10 mouse cellular contexts compared by ENCODE assay signal in the genomic region with DNA sequence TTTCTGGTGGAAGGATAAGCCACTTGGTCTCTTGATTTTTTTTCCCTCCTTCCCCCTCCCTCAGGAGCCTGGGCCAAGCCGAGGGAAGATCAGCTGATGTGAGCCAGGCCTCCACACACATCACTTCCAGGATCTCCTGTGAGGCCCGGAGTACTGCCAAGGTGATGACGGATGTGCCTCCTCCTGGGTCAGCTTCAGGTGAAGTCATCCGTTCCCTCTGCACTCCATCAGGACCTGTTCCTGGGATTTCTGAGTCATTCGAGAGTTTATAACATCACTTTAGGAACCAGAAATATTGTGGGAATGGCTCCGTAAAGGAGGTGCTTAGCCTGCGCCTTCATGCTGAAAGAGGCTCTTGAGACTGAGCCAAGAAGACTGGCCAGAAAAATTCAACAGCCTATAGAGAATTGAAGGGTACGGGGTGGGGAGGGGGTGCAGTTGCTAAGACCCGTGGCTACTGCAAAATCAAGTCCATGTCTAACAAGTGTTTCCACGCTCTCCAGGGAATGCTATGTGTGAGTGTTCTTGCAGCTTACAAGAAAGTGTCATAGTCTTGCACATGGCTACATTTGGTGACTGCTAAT. TPM values are rescaled to one million over a fixed set of nuclear protein-coding genes. Genes with fewer than 3 reads are reported as not detected.
DNase-seq lines count a peak whose midpoint lies in the region; ATAC-seq lines count a peak whose summit lies in the region.
"Had no signal": no experiment of that assay in that cellular context is flagged by ENCODE, and none has a peak within 500 bp of the region (broad histone marks: within the 10 kb centered on the region; RNA-seq: fewer than 3 reads in every experiment).

No protein-coding gene starts in this region.

- WGBS in limb, embryonic 15.5 days, result 44% methylated on average over 10 of the region's 10 CpGs
- WGBS in midbrain, embryonic 14.5 days, result 91% methylated on average over 10 of the region's 10 CpGs

- H3K36me3 ChIP-seq in limb, embryonic 15.5 days, result no peaks in the 10 kb centered on the region
- no peaks in the 10 kb centered on the region for H3K36me3 ChIP-seq in midbrain, embryonic 14.5 days (ENCODE audit: control insufficient read depth, insufficient read depth, low read length)
- H3K36me3 ChIP-seq: embryonic facial prominence, embryonic 12.5 days had no signal

- no peak overlapping the region; the same call in 1 of the 2 replicates for H3K27ac ChIP-seq in limb, embryonic 15.5 days
- H3K27ac ChIP-seq in midbrain, embryonic 14.5 days (replicated peaks; ENCODE audit: low read depth, low read length), result no peak overlapping the region
- H3K27ac ChIP-seq: embryonic facial prominence, embryonic 12.5 days; macrophage had no signal

- no peak overlapping the region for H3K4me3 ChIP-seq in limb, embryonic 15.5 days
- H3K4me3 ChIP-seq in midbrain, embryonic 14.5 days (replicated peaks; ENCODE audit: low read depth, low read length), result no peak overlapping the region
- H3K4me3 ChIP-seq: embryonic facial prominence, embryonic 12.5 days had no signal

- DNase-seq in kidney, postnatal 25 days, result peak; percentile 37 to 60
- no peak for DNase-seq in kidney, postnatal 4 days
- DNase-seq in cerebellum, adult 11-12 months, result peak; percentile 76
- peak; percentile 75 to 78 for DNase-seq in cerebellum, postnatal 36 days
- DNase-seq in testis, postnatal 10 days (ENCODE audit: low spot score), result no peak
- DNase-seq in midbrain, embryonic 14.5 days, result no peak
- DNase-seq: adrenal gland, postnatal 25 days had no signal

- H3K27me3 ChIP-seq in limb, embryonic 15.5 days, result no peaks in the 10 kb centered on the region
- H3K27me3 ChIP-seq in midbrain, embryonic 14.5 days (ENCODE audit: control insufficient read depth, insufficient read depth, low read length), result no peaks in the 10 kb centered on the region
- H3K27me3 ChIP-seq: embryonic facial prominence, embryonic 12.5 days had no signal

- H3K9ac ChIP-seq in limb, embryonic 15.5 days, result no peak overlapping the region
- H3K9ac ChIP-seq in midbrain, embryonic 14.5 days (replicated peaks; ENCODE audit: low read length), result no peak overlapping the region
- H3K9ac ChIP-seq: embryonic facial prominence, embryonic 12.5 days had no signal

- no peaks in the 10 kb centered on the region for H3K9me3 ChIP-seq in limb, embryonic 15.5 days
- no peaks in the 10 kb centered on the region for H3K9me3 ChIP-seq in midbrain, embryonic 14.5 days (ENCODE audit: control insufficient read depth, low read length)
- H3K9me3 ChIP-seq: embryonic facial prominence, embryonic 12.5 days had no signal

- peaks cover 15% of the 10 kb centered on the region for H3K4me1 ChIP-seq in limb, embryonic 15.5 days
- no peaks in the 10 kb centered on the region for H3K4me1 ChIP-seq in midbrain, embryonic 14.5 days (ENCODE audit: control insufficient read depth, insufficient read depth, low read length)

- H3K4me2 ChIP-seq in limb, embryonic 15.5 days, result no peak overlapping the region
- no peak overlapping the region for H3K4me2 ChIP-seq in midbrain, embryonic 14.5 days (ENCODE audit: low read length)
- H3K4me2 ChIP-seq: embryonic facial prominence, embryonic 12.5 days had no signal

- peak; percentile 79 for ATAC-seq in limb, embryonic 15.5 days (ENCODE audit: insufficient number of reproducible peaks, low FRiP score, low TSS enrichment, low read depth)
- ATAC-seq in midbrain, embryonic 14.5 days (ENCODE audit: low FRiP score, low TSS enrichment), result no peak

RNA-seq across cellular contexts. Expression of gene Psen2, which starts 11.6 kb away (rescaled TPM):
- 18.1 and 21.8 TPM in 2 replicates for polyA plus RNA-seq in limb, embryonic 15.5 days (2015; fragmentation: Nextera tagmentation; extraction: Ambion mirVana)
- 12.9 and 13.7 TPM in 2 replicates for polyA plus RNA-seq in midbrain, embryonic 14.5 days (2014; fragmentation: Nextera tagmentation; extraction: Ambion mirVana)

RNA-seq across cellular contexts. Expression of gene Itpkb, which starts 55.5 kb away (rescaled TPM):
- polyA plus RNA-seq in limb, embryonic 15.5 days (2015; fragmentation: Nextera tagmentation; extraction: Ambion mirVana), result 12.7 and 15.1 TPM in 2 replicates
- polyA plus RNA-seq in midbrain, embryonic 14.5 days (2014; fragmentation: Nextera tagmentation; extraction: Ambion mirVana), result 1.8 and 1.9 TPM in 2 replicates

Comparison
In these comparisons a context has a peak if more than half of its experiments do, and no peak if none do; other contexts are left out.
1. DNase-seq: peak in kidney, postnatal 25 days (2 of 2), cerebellum, adult 11-12 months (single experiment) and cerebellum, postnatal 36 days (2 of 2); none in kidney, postnatal 4 days (0 of 2), testis, postnatal 10 days (single experiment) and midbrain, embryonic 14.5 days (single experiment).